Mouse (Mus musculus) liver, adult 2 months (tissue): ENCODE results near the gene Gabbr2. TPM values are rescaled to one million over a fixed set of nuclear protein-coding genes. Genes with fewer than 3 reads are reported as not detected.

Source experiments
- DNase-seq: peaks from one replicate; pipeline ENCODE4 v3.0.0-alpha.2; 2011; ENCODE audit warnings: low read depth, low spot score; ENCODE audit errors: extremely low read depth
- H3K27ac ChIP-seq: fragments of 200-500 bp; replicated peaks from 2 replicates; pipeline ENCODE4 v1.5.1; 2012; ENCODE audit warnings: low read depth, mild to moderate bottlenecking, control low read depth, inconsistent platforms, low read length; ENCODE audit not compliant: insufficient read depth
- H3K27me3 ChIP-seq: fragments of 200-500 bp; 2 replicates; pipeline ENCODE4 v1.6.1; 2012; ENCODE audit warnings: mild to moderate bottlenecking, moderate library complexity, low read length, inconsistent platforms; ENCODE audit not compliant: control insufficient read depth, insufficient read depth
- H3K36me3 ChIP-seq: fragments of 200-500 bp; 2 replicates; pipeline ENCODE4 v1.6.1; 2012; ENCODE audit warnings: low read length, inconsistent platforms; ENCODE audit not compliant: control insufficient read depth, insufficient read depth
- H3K4me1 ChIP-seq: fragments of 200-500 bp; 2 replicates; pipeline ENCODE4 v1.6.1; 2011; ENCODE audit warnings: low read length; ENCODE audit not compliant: control insufficient read depth, insufficient read depth
- H3K4me3 ChIP-seq: fragments of 200-500 bp; 2 replicates; pipeline ENCODE4 v1.5.1; 2011; ENCODE audit warnings: low read depth, mild to moderate bottlenecking, control low read depth, low read length, moderate library complexity; ENCODE audit not compliant: insufficient read depth
- H3K79me2 ChIP-seq: fragments of 200-500 bp; 2 replicates; pipeline ENCODE4 v1.6.1; 2012; ENCODE audit warnings: inconsistent platforms, mild to moderate bottlenecking, low read length, moderate library complexity; ENCODE audit not compliant: control insufficient read depth, insufficient read depth
- H3K9ac ChIP-seq: fragments of 200-500 bp; 2 replicates; pipeline ENCODE4 v1.6.1; 2012; ENCODE audit warnings: low read depth, mild to moderate bottlenecking, control low read depth, inconsistent platforms, low read length
- CTCF ChIP-seq: fragments of 200-500 bp; IDR thresholded peaks from 2 replicates; pipeline ENCODE4 v1.5.1; 2011; ENCODE audit warnings: low read depth, low read length, control low read depth
- POLR2A ChIP-seq: fragments of 200-500 bp; IDR thresholded peaks from 2 replicates; pipeline ENCODE4 v1.6.1; 2011; ENCODE audit warnings: low read length, control low read depth; ENCODE audit not compliant: insufficient read depth; ENCODE audit errors: extremely low read depth
- WGBS: fragments of 180-500 bp; shearing (Covaris S2); methylation state at CpG from one replicate; pipeline ENCODE4 v1.1.7; 2018; 5-methylcytosine and 5-hydroxymethylcytosine counted together
- polyA plus RNA-seq: library from polyadenylated mRNA; depleted of rRNA; stranded (reverse); fragments of >200 nt; gene quantifications from 2 replicates; pipeline ENCODE4 v1.2.3, GENCODE M21; 2012
- total RNA-seq: library from RNA; depleted of rRNA; stranded (reverse); fragments of >200 nt; gene quantifications from 2 replicates; pipeline ENCODE4 v1.2.3, GENCODE M21; 2014

Gene Gabbr2
- total and polyA plus RNA-seq, 2 experiments: 7.7 to 15.0 TPM

DNA sequence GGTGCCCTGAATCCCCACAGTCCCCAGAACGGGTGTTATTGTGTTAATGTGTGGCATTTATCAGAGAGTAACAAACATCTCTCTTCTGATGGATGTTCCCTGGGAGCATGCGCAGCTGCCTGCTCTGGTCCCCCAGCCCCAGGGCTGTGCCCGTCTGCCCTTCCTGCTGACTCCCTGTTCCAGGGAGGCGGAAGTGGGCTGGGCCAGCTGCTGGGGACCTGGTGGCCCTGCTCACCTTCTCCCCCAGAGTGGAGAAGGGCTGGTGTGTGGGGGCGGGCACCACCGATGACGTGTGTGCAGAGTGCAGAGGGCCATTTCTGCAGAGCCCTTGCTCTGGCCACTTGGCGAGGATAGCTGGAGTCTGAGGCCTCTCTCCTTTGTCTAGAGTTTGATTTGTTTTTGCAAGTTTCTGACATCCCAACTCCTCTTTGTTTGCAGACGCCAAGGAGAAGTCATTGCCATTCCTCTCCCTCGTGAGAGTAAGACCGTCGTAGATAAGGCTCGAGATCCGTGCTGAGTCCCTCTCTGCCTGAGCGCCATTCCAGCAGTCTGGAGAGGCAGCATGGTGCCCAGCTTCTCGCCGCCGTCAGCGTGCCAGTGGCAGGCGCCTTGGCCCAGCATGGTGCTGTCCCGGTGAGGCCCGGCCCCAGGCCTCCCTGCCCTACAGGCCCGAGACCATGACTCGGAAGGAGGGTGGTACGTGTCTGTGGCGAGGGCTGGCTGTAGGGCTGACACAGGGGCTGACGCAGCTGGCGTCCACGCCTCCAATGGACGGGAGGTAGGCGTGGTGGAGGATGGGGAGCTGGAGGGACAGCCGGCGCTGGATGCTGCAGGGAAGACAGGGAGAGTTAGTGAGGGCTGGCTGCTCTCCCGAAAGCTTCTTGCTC lies 327.3 kb downstream of the Gabbr2 start:
- no peak for DNase-seq
- no peak for TF ChIP-seq CTCF
- no peak for TF ChIP-seq POLR2A
- peak overlapping the region; percentile 48; the same call in 1 of the 2 replicates for H3K9ac ChIP-seq
- H3K4me3 ChIP-seq: peak overlapping the region; percentile 47; the same call in 1 of the 2 replicates
- H3K36me3 ChIP-seq: no peaks in the 10 kb centered on the region
- WGBS: 64% methylated on average over 34 of the region's 34 CpGs
- no peaks in the 10 kb centered on the region for H3K27me3 ChIP-seq
- H3K27ac ChIP-seq: no peak overlapping the region
- H3K4me1 ChIP-seq: no peaks in the 10 kb centered on the region
- no peaks in the 10 kb centered on the region for H3K79me2 ChIP-seq

DNA sequence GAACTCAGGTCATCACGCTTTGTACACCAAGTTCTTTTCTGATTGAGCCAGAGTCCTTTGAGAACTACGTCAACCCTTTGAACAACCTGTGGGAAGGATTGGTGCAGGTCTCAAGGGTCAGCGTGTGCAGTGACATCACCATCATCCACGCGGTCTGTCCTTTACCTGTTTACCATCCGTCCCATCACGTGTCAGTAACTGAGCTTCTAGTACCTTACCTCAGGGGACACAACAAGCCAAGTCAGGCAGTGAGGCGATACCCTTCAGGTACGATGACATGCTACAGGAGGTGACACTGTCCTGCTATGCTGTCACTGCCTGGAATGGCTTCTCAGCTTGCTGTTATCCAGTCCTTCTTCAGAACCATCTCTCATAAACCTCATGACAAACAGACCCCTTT lies 330.2 kb downstream of the Gabbr2 start:
- Histone ChIP-seq H3K27me3 (no peaks in the 10 kb centered on the region), H3K4me3 (no peak overlapping the region), H3K9ac (no peak overlapping the region), H3K36me3 (no peaks in the 10 kb centered on the region), H3K27ac (no peak overlapping the region), H3K4me1 (no peaks in the 10 kb centered on the region), H3K79me2 (no peaks in the 10 kb centered on the region)
- DNase-seq: peak; percentile 33
- TF ChIP-seq CTCF (no peak), POLR2A (no peak)
- WGBS: 43% methylated on average over 9 of the region's 9 CpGs

DNA sequence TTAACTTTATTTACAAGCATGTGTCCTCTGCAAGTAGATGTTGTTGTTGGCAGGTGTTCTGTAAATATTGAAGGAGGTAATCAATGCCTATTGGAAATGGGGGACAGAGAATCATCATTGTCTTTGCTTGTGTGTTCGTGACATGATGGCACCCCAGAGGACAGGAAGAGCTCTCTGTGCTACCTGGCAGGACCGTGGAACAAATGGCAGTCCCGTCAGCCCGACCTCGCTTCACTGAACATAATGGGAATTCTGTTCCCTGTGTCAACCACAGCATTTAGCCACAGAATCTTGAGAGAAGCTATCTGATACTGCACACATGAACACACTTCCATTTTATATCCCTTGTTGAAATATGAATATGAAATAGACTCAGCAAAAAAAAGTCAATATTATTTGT lies 332.7 kb downstream of the Gabbr2 start:
- DNase-seq: no peak

DNA sequence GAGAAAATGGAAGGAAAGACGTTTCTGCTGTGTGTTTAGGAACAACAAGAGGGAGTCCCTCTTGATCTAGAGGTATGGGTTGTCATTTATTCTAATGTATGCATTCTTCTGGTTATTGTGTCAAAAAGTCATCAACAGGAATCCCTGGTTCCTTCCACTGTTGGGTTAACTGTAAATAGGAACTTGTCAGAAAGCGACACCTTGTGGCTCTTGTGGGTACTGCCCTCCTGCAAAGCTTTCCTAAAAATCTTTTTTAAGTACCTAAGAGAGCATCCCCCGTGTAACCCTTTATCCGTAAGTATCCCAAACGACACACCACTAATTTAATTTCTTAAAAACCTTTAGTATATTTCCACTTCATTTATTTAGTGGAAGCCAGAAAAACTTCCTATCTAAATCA lies 334.6 kb downstream of the Gabbr2 start:
- Histone ChIP-seq H3K4me1 (no peaks in the 10 kb centered on the region), H3K27me3 (no peaks in the 10 kb centered on the region), H3K79me2 (no peaks in the 10 kb centered on the region), H3K36me3 (no peaks in the 10 kb centered on the region), H3K27ac (no peak overlapping the region), H3K9ac (no peak overlapping the region), H3K4me3 (no peak overlapping the region)
- peak; percentile 65 for DNase-seq
- peak; percentile 61 for TF ChIP-seq CTCF
- TF ChIP-seq POLR2A: no peak
- 3% methylated on average over 5 of the region's 5 CpGs for WGBS

More for the DNA sequence above, 332.7 kb downstream of the Gabbr2 start:
- H3K36me3 ChIP-seq: no peaks in the 10 kb centered on the region
- H3K4me3 ChIP-seq: no peak overlapping the region
- no peak overlapping the region for H3K9ac ChIP-seq
- H3K79me2 ChIP-seq: no peaks in the 10 kb centered on the region
- WGBS: 67% methylated on average over 5 of the region's 5 CpGs
- H3K27me3 ChIP-seq: no peaks in the 10 kb centered on the region
- H3K4me1 ChIP-seq: no peaks in the 10 kb centered on the region
- H3K27ac ChIP-seq: no peak overlapping the region
- TF ChIP-seq CTCF: no peak
- no peak for TF ChIP-seq POLR2A

DNA sequence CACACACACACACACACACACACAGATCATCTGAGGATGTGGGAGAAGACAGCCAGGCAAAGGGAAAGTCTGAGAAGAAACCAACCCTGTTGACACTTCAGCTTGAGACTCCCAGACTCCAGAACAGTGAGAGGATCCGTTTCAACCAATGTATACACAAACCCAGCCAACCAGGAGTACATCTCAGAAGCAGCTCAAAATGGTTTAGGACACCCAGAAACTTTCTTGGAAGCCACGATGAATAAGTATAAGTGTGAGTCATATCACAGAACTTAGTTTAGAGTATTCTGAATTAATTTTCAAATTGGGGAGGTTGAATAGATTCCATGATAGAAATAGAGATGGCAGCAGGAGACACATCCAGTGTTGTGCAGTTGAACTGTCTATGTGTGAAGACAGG lies 335.7 kb downstream of the Gabbr2 start:
- Histone ChIP-seq H3K27me3 (no peaks in the 10 kb centered on the region), H3K27ac (no peak overlapping the region), H3K4me3 (no peak overlapping the region), H3K9ac (no peak overlapping the region), H3K4me1 (no peaks in the 10 kb centered on the region), H3K79me2 (no peaks in the 10 kb centered on the region), H3K36me3 (no peaks in the 10 kb centered on the region)
- WGBS: 62% methylated on average over 2 of the region's 2 CpGs
- DNase-seq: no peak
- no peak for TF ChIP-seq CTCF
- TF ChIP-seq POLR2A: no peak

DNA sequence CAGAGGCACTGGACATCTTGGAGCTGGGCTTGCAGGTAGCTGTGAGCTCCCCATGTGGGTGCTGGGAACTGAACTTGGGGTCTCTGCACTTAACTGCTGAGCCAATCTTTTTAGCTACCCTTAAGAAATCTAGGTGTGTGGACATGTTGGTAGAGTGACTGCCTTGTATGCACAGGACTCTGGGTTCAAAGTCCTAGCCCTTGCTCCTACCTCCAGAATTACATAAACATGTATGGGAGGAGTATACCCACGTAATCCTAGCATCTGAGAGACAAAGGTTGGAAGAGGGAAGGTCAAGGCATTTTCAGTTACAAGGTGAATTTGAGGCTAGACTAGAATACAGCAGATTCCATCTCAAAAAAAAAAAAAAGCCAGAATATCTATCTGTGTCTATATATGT lies 336.4 kb downstream of the Gabbr2 start:
- no peaks in the 10 kb centered on the region for H3K27me3 ChIP-seq
- DNase-seq: no peak
- H3K27ac ChIP-seq: no peak overlapping the region
- no peak overlapping the region for H3K4me3 ChIP-seq
- no peaks in the 10 kb centered on the region for H3K4me1 ChIP-seq
- no peaks in the 10 kb centered on the region for H3K79me2 ChIP-seq
- TF ChIP-seq POLR2A (no peak), CTCF (no peak)
- H3K36me3 ChIP-seq: no peaks in the 10 kb centered on the region
- H3K9ac ChIP-seq: no peak overlapping the region
- WGBS: 29% methylated on average over 1 of the region's 1 CpGs
